Mouse (Mus musculus) megakaryocyte, embryonic 14.5 days (primary cell): Measurements from ENCODE around the gene Gm20517.

Source experiments
- FLI1 ChIP-seq: IDR thresholded peaks from 2 replicates; pipeline ENCODE4 v1.6.1; 2012; ENCODE audit warnings: low read length, inconsistent platforms, mixed read lengths
- GATA1 ChIP-seq: IDR thresholded peaks from 3 replicates; pipeline ENCODE4 v1.6.1; 2012; ENCODE audit warnings: mixed read lengths, low read length, inconsistent platforms, borderline replicate concordance

- TF ChIP-seq GATA1, result no peak
- TF ChIP-seq FLI1, result no peak
These were observed 19.3 kb downstream of the Gm20517 start, which contains the start of gene Usp49 for GRCm38 (mm10) chr17:47630678-47631065.
